Mouse (Mus musculus) liver, embryonic 14 days (tissue): ENCODE results near the gene Tnni3. TPM values are rescaled to one million over a fixed set of nuclear protein-coding genes. Genes with fewer than 3 reads are reported as not detected.

Experiments used
- polyA plus RNA-seq: library from polyadenylated mRNA; depleted of rRNA; stranded (reverse); fragments of >200 nt; gene quantifications from 2 replicates; pipeline ENCODE4 v1.2.3, GENCODE M21; 2012; rRNA removed

Gene Tnni3
- polyA plus RNA-seq: 0.36 and 0.44 TPM in 2 replicates

DNA sequence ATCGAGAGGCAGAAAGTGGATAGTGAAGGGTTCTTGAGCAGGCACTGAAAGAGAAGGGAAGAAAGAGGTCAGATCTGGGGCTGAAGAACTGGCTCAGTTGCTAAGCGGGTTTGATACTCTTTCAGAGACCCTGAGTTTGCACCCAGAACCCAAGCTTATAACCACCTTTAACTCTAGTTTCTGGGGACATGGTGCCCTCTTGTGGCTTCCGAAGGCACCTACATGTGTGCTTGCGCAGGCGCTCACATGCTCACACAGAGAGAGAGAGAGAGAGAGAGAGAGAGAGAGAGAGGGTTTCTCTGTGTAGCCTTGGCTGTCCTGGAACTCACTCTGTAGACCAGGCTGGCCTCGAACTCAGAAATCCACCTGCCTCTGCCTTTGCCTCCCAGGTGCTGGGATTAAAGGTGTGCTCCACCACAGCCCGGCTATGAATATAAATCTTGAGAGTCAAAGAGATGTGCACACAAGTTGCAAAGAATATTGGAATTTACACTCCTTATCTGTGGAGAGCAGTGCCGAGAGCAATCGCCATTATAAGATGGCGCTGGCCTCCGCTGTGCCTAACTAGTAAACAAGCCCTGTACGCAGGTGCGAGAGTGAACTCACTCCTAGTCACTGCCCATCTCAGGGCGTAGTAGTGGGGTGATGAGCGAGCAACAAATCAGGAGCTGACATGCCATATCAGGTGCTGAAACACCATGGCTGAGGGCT is at the start of gene Tnni3:
TSS of gene Tnni3 (minus strand) at position 18 of the 711 bp plus-strand sequence.

DNA sequence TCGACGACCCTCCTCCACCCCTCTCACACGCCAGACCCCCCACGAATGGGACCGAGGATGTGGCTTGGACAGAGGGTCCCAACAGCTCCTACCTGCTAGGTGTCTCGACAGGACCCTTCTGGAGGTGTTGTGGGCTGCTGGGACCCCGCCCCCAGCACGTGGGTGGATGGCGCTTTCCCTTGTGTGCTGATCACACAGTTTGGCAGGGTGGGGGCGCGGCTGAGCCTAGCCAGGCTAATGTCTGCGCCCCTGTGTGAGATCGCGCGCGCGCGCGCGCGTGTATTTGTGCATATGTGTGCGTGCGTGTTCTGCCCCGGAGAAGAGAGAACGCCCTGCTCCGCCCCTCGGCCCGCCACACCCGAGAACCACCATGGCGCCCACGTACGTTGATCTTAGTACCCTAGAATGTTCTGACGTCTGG is 23.2 kb upstream of the Tnni3 start, which contains the start of gene Syt5:
TSS of gene Syt5 (minus strand) at position 321 of the 421 bp plus-strand sequence.

GRCm38 (mm10) chr7:4532005-4532729 is 8.1 kb upstream of the Tnni3 start, which contains the start of gene Dnaaf3:
Dnaaf3 (minus strand) TSS chr7:4532453.

GRCm38 (mm10) chr7:4516332-4517050 is 7.5 kb downstream of the Tnni3 start, which contains the start of gene Tnnt1:
Tnnt1 (minus strand) TSS chr7:4516382.

GRCm38 (mm10) chr7:4501558-4502397 is 22.3 kb downstream of the Tnni3 start, which contains the start of gene Ppp1r12c:
Ppp1r12c (minus strand) TSS chr7:4501680.

Other genes starting within 250 kb of the Tnni3 start
- 0.01 TPM in 1 of 2 replicates, not detected in the other for gene Ncr1, start 186.5 kb downstream of the Tnni3 start, polyA plus RNA-seq
- 1.2 and 1.8 TPM in 2 replicates for gene Gp6, start 126.5 kb downstream of the Tnni3 start, polyA plus RNA-seq
- 3.2 and 4.1 TPM in 2 replicates for gene Rdh13, start 78.6 kb downstream of the Tnni3 start, polyA plus RNA-seq
- 0.50 and 1.1 TPM in 2 replicates for gene Eps8l1, start 63.6 kb downstream of the Tnni3 start, polyA plus RNA-seq
- gene Ppp1r12c, start 22.5 kb downstream of the Tnni3 start, polyA plus RNA-seq: 20.8 and 26.5 TPM in 2 replicates
- gene Tnnt1, start 7.8 kb downstream of the Tnni3 start, polyA plus RNA-seq: 4.0 and 12.5 TPM in 2 replicates
- 0.26 and 0.35 TPM in 2 replicates for gene Dnaaf3, start 8.2 kb upstream of the Tnni3 start, polyA plus RNA-seq
- 0.07 and 0.17 TPM in 2 replicates for gene Syt5, start 23.3 kb upstream of the Tnni3 start, polyA plus RNA-seq
- gene Ptprh, start 79.8 kb upstream of the Tnni3 start, polyA plus RNA-seq: 0.01 TPM in 1 of 2 replicates, not detected in the other
- gene Tmem86b, start 107.2 kb upstream of the Tnni3 start, polyA plus RNA-seq: 28.2 and 34.6 TPM in 2 replicates
- 27.4 and 32.4 TPM in 2 replicates for gene Ppp6r1, start 134.8 kb upstream of the Tnni3 start, polyA plus RNA-seq
- gene Hspbp1, start 160.8 kb upstream of the Tnni3 start, polyA plus RNA-seq: 27.9 and 31.5 TPM in 2 replicates
- 0.37 and 0.41 TPM in 2 replicates for gene Brsk1, start 166.4 kb upstream of the Tnni3 start, polyA plus RNA-seq
- 0.30 and 0.32 TPM in 2 replicates for gene Tmem150b, start 201.0 kb upstream of the Tnni3 start, polyA plus RNA-seq
- 68.0 and 81.2 TPM in 2 replicates for gene Kmt5c, start 215.9 kb upstream of the Tnni3 start, polyA plus RNA-seq
- gene Cox6b2, start 228.9 kb upstream of the Tnni3 start, polyA plus RNA-seq: 104 and 108 TPM in 2 replicates
- gene Fam71e2, start 247.1 kb upstream of the Tnni3 start, polyA plus RNA-seq: not detected in 2 replicates